Mouse (Mus musculus) retina, adult 2 months (tissue): ENCODE data around the gene Rab3gap1.
"Not testable (repeated sequence)": the region's sequence is repeated elsewhere in the genome, so short reads cannot be mapped to it uniquely, and the experiment has no call there.

Source experiments
- DNase-seq: peaks from one replicate; pipeline ENCODE4 v3.0.0-alpha.2; 2012; ENCODE audit warnings: low read depth, low spot score

The Rab3gap1 gene

GRCm38 (mm10) chr1:127915802-127916201 is 47.2 kb downstream of the Rab3gap1 start:
- no peak for DNase-seq

- DNase-seq, result no peak
Measured at GRCm38 (mm10) chr1:127933405-127933804, 64.8 kb downstream of the Rab3gap1 start.

- DNase-seq, result no peak
Measured at GRCm38 (mm10) chr1:127934322-127934721, 65.7 kb downstream of the Rab3gap1 start.

- DNase-seq, result no peak
Measured at GRCm38 (mm10) chr1:127937277-127937676, 68.7 kb downstream of the Rab3gap1 start.

- no peak for DNase-seq
Measured at GRCm38 (mm10) chr1:127942231-127942630, 73.7 kb downstream of the Rab3gap1 start.

GRCm38 (mm10) chr1:127943516-127943915 is 74.9 kb downstream of the Rab3gap1 start:
- no peak for DNase-seq

- no peak for DNase-seq
Measured at GRCm38 (mm10) chr1:127945696-127946575, 77.4 kb downstream of the Rab3gap1 start.

- no peak for DNase-seq
Measured at GRCm38 (mm10) chr1:127946615-127947249, 78.2 kb downstream of the Rab3gap1 start.

GRCm38 (mm10) chr1:127948748-127949147 is 80.2 kb downstream of the Rab3gap1 start:
- no peak for DNase-seq

- DNase-seq, result no peak
Measured at GRCm38 (mm10) chr1:127952276-127952675, 83.7 kb downstream of the Rab3gap1 start.

GRCm38 (mm10) chr1:127954198-127954597 is 85.6 kb downstream of the Rab3gap1 start:
- DNase-seq, result not testable (repeated sequence)

GRCm38 (mm10) chr1:127954800-127955199 is 86.2 kb downstream of the Rab3gap1 start:
- no peak for DNase-seq

GRCm38 (mm10) chr1:127956524-127956923 is 88.0 kb downstream of the Rab3gap1 start:
- no peak for DNase-seq

GRCm38 (mm10) chr1:127958801-127959200 is 90.2 kb downstream of the Rab3gap1 start:
- no peak for DNase-seq

- DNase-seq, result no peak
Measured at GRCm38 (mm10) chr1:127959312-127959718, 90.7 kb downstream of the Rab3gap1 start.

GRCm38 (mm10) chr1:127961140-127961539 is 92.6 kb downstream of the Rab3gap1 start:
- DNase-seq, result no peak

- DNase-seq, result no peak
Measured at GRCm38 (mm10) chr1:127963326-127963725, 94.8 kb downstream of the Rab3gap1 start.

- DNase-seq, result no peak
Measured at GRCm38 (mm10) chr1:127970870-127971269, 102.3 kb downstream of the Rab3gap1 start.

- no peak for DNase-seq
Measured at GRCm38 (mm10) chr1:127974082-127974481, 105.5 kb downstream of the Rab3gap1 start.

GRCm38 (mm10) chr1:127975676-127976075 is 107.1 kb downstream of the Rab3gap1 start:
- no peak for DNase-seq

- no peak for DNase-seq
Measured at GRCm38 (mm10) chr1:127976106-127976505, 107.5 kb downstream of the Rab3gap1 start.

- DNase-seq, result no peak
Measured at GRCm38 (mm10) chr1:127978125-127978524, 109.6 kb downstream of the Rab3gap1 start.
